Mouse (Mus musculus) stomach, postnatal 0 days (tissue): ENCODE data around the gene Rnh1. TPM values are rescaled to one million over a fixed set of nuclear protein-coding genes. Genes with fewer than 3 reads are reported as not detected.

Experiments
- ATAC-seq: fragments of 200-750 bp; cut with Nextera tagmentation; 2 replicates; pipeline ENCODE4 v1.8.0; 2017; ENCODE audit not compliant: low FRiP score, low TSS enrichment
- DNase-seq: peaks from one replicate; pipeline ENCODE4 v3.0.0-alpha.2; 2016; ENCODE audit warnings: low spot score
- H3K27ac ChIP-seq: fragments of 300-500 bp; sonication (generic); replicated peaks from 2 replicates; pipeline ENCODE4 v1.5.1; 2014; ENCODE audit warnings: mild to moderate bottlenecking, control low read depth
- H3K27me3 ChIP-seq: fragments of 300-500 bp; sonication (generic); 2 replicates; pipeline ENCODE4 v1.6.1; 2014; ENCODE audit warnings: low read length; ENCODE audit not compliant: control insufficient read depth, insufficient read depth
- H3K36me3 ChIP-seq: fragments of 300-500 bp; sonication (generic); 2 replicates; pipeline ENCODE4 v1.6.1; 2014; ENCODE audit warnings: low read length, mixed read lengths; ENCODE audit not compliant: control insufficient read depth, insufficient read depth
- H3K4me1 ChIP-seq: fragments of 300-500 bp; sonication (generic); replicated peaks from 2 replicates; pipeline ENCODE4 v1.6.1; 2014; ENCODE audit warnings: antibody characterized with exemption; ENCODE audit not compliant: control insufficient read depth, insufficient read depth
- H3K4me2 ChIP-seq: fragments of 300-500 bp; sonication (generic); replicated peaks from 2 replicates; pipeline ENCODE4 v1.6.1; 2014; ENCODE audit warnings: low read depth, mild to moderate bottlenecking, control low read depth, moderate library complexity
- H3K4me3 ChIP-seq: fragments of 300-500 bp; sonication (generic); 2 replicates; pipeline ENCODE4 v1.5.1; 2014; ENCODE audit warnings: low read depth, low read length, control low read depth
- H3K9ac ChIP-seq: fragments of 300-500 bp; sonication (generic); 2 replicates; pipeline ENCODE4 v1.6.1; 2014; ENCODE audit warnings: mild to moderate bottlenecking, low read length, control low read depth, mixed read lengths
- H3K9me3 ChIP-seq: fragments of 300-500 bp; sonication (generic); 2 replicates; pipeline ENCODE4 v1.6.1; 2016; ENCODE audit warnings: low read length; ENCODE audit not compliant: control insufficient read depth
- CTCF ChIP-seq: IDR thresholded peaks from 2 replicates; pipeline ENCODE4 v1.5.1; 2016; ENCODE audit warnings: antibody characterized with exemption, low read depth, mild to moderate bottlenecking, moderate library complexity
- EP300 ChIP-seq: optimal IDR thresholded peaks from 2 replicates; pipeline ENCODE3; 2016; ENCODE audit warnings: antibody characterized with exemption
- WGBS: fragments of 180-500 bp; shearing (Covaris S2); extraction: QIAGEN DNeasy Blood & Tissue Kit; methylation state at CpG from one replicate; pipeline ENCODE4 v1.1.7; 2014; 5-methylcytosine and 5-hydroxymethylcytosine counted together
- microRNA counts: library from miRNA; unstranded; fragments of <30 nt; microRNA quantifications from one replicate; lab custom pipeline; 2015
- microRNA-seq: library from miRNA; unstranded; fragments of <30 nt; microRNA quantifications from one replicate; pipeline ENCODE4, GENCODE M21; 2016
- polyA plus RNA-seq: library from polyadenylated mRNA; unstranded; fragments of >200 nt; fragmentation: Nextera tagmentation; extraction: Ambion mirVana; gene quantifications from 2 replicates; pipeline ENCODE4 v1.2.1, GENCODE M21; 2015

The Rnh1 gene
- polyA plus RNA-seq, 1 experiment from 2014 or later = 216 TPM

DNA sequence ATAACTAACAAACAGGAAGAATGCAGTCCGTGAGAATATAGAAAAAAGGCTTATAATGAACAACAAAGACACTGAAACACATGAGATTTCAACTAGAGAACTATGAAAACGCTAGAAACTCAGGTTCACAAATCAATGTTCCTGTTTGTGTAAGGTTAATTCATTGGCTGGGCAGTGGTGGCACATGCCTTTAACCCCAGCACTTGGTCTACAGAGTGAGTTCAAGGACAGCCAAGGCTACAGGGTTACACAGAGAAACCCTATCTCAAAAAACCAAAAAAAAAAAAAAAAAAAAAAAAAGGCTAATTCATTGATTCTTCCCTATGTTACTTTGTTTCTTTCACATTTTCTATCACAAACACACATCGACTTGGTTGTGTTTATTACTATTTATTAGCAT lies 52.1 kb downstream of the Rnh1 start:
- H3K27ac ChIP-seq = no peak overlapping the region
- H3K36me3 ChIP-seq = no peaks in the 10 kb centered on the region
- H3K9me3 ChIP-seq = no peaks in the 10 kb centered on the region
- H3K4me3 ChIP-seq = no peak overlapping the region
- H3K27me3 ChIP-seq = no peaks in the 10 kb centered on the region
- H3K4me1 ChIP-seq = peaks cover 3% of the 10 kb centered on the region
- H3K9ac ChIP-seq = no peak overlapping the region
- no peak overlapping the region for H3K4me2 ChIP-seq
- WGBS = 75% methylated on average over 3 of the region's 3 CpGs
- ATAC-seq (no peak), DNase-seq (no peak)
- no peak for TF ChIP-seq EP300
- no peak for TF ChIP-seq CTCF

DNA sequence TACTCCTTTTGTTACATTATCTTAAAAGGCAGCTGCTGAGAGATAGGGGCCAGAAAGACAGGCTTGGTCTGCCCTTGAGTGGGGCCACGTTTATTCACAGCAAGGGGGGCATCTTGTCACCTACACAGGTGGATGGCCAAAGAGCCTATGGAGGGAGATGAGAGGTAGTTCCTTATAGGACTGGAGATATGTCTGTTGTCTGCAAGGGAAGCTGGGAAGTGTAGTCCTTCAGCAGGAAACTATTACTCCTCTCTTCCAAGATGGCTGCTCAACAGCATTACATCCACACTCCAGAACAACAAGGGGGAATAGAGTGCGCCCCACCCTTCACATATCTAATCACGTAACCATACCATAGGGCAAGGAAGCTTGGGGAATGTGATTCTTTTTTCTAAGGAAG lies 53.2 kb downstream of the Rnh1 start:
- Histone ChIP-seq H3K4me2 (no peak overlapping the region), H3K27ac (no peak overlapping the region), H3K4me3 (no peak overlapping the region), H3K9me3 (no peaks in the 10 kb centered on the region), H3K9ac (no peak overlapping the region), H3K36me3 (no peaks in the 10 kb centered on the region), H3K4me1 (peaks cover 3% of the 10 kb centered on the region), H3K27me3 (no peaks in the 10 kb centered on the region)
- ATAC-seq (no peak), DNase-seq (no peak)
- TF ChIP-seq CTCF (no peak), EP300 (no peak)
- WGBS = 64% methylated on average over 3 of the region's 3 CpGs

DNA sequence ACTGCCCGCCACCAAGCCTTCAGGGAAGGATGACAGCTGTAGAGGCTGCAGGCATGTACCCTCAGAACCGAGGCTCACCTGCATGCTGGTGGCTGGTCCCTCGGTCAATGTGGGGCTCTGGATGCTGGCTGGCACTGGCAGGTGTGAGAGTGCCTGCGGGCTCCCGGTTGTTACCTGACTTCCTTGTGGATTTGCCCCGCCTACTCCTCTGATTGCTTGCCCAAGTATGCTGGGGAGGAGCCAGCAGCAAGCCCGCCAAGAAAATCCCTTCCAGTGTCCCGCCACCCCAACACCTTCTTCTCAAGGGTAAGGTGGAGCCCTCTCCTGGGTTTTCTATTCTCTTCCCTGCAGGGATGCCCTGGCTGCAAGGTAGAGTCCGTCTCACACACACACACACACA lies 55.0 kb downstream of the Rnh1 start, which contains the start of gene Ano9:
Gene Ano9, minus strand, starts transcription at position 171 of the 400 bp plus-strand sequence.
- WGBS = 8% methylated on average over 9 of the region's 9 CpGs
- no peak for TF ChIP-seq EP300
- no peaks in the 10 kb centered on the region for H3K27me3 ChIP-seq
- peak within 1 kb of the TSS; percentile 23; the same call in 1 of the 2 replicates for H3K4me3 ChIP-seq
- H3K4me2 ChIP-seq = peak within 1 kb of the TSS; percentile 53
- peak within 1 kb of the TSS; percentile 69 for H3K27ac ChIP-seq
- DNase-seq (peak; percentile 80), ATAC-seq (peak; percentile 61)
- H3K9ac ChIP-seq = 0 out of 2 replicates have a peak within 1 kb of the TSS, but pooled peaks have one; percentile 31
- H3K9me3 ChIP-seq = no peaks in the 10 kb centered on the region
- no peaks in the 10 kb centered on the region for H3K36me3 ChIP-seq
- peaks cover 3% of the 10 kb centered on the region for H3K4me1 ChIP-seq

DNA sequence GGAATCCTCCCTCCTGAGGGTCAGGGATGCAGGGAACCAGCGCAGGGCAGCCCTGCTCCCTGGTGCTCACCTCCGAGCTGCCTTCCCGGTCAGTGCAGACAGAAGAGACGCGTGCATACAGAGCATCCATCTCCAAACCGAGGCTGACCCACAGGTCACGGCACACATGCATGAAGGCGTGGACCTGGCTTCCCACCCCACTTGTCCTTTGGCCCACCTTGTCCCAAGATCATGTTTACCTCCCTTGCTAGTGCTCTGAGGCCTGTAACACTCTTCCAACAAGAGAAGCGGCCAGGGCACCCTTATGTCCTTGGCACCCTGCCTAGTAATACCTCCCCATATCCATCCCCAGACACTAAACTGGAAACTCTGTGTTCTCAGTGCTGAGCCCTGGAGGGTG lies 56.8 kb downstream of the Rnh1 start:
- ATAC-seq (no peak), DNase-seq (no peak)
- Histone ChIP-seq H3K27ac (no peak overlapping the region), H3K27me3 (no peaks in the 10 kb centered on the region), H3K4me2 (no peak overlapping the region), H3K4me1 (no peaks in the 10 kb centered on the region), H3K9ac (no peak overlapping the region), H3K36me3 (no peaks in the 10 kb centered on the region), H3K9me3 (no peaks in the 10 kb centered on the region), H3K4me3 (no peak overlapping the region)
- TF ChIP-seq CTCF = no peak
- TF ChIP-seq EP300 = no peak
- WGBS = 79% methylated on average over 9 of the region's 9 CpGs

MicroRNAs encoded within 50 kb of the gene (microRNA counts, 519-probe panel; counts per million panel counts)
- 5,661 counts per million, percentile 67 among the panel's probes with 10 or more counts for microRNA mmu-miR-210 (lab: Ali Mortazavi, UCI)

Small RNA genes within 50 kb of the gene (microRNA-seq; reads per million reads assigned to microRNA genes)
- 1,168 reads per million, percentile 74 among the genes with 10 or more reads in this experiment for gene Mir210

Other genes with a start within 250 kb of the Rnh1 start
- 10.1 and 12.3 TPM in 2 replicates for gene Pgghg, start 231.5 kb downstream of the Rnh1 start, polyA plus RNA-seq
- 0.58 and 0.82 TPM in 2 replicates for gene Ifitm5, start 222.6 kb downstream of the Rnh1 start, polyA plus RNA-seq
- 0.32 and 0.71 TPM in 2 replicates for gene Gm45717, start 216.9 kb downstream of the Rnh1 start, polyA plus RNA-seq
- 932 and 1,048 TPM in 2 replicates for gene Ifitm2, start 216.9 kb downstream of the Rnh1 start, polyA plus RNA-seq
- gene Ifitm1, start 205.6 kb downstream of the Rnh1 start, polyA plus RNA-seq = 162 and 173 TPM in 2 replicates
- 350 and 450 TPM in 2 replicates for gene Ifitm3, start 162.1 kb downstream of the Rnh1 start, polyA plus RNA-seq
- 0.40 and 0.63 TPM in 2 replicates for gene Ifitm6, start 154.9 kb downstream of the Rnh1 start, polyA plus RNA-seq
- not detected in 2 replicates for gene Gm17387, start 143.7 kb downstream of the Rnh1 start, polyA plus RNA-seq
- gene B4galnt4, start 111.8 kb downstream of the Rnh1 start, polyA plus RNA-seq = 1.2 and 1.5 TPM in 2 replicates
- 97.9 and 105 TPM in 2 replicates for gene Pkp3, start 94.6 kb downstream of the Rnh1 start, polyA plus RNA-seq
- gene Sigirr, start 72.3 kb downstream of the Rnh1 start, polyA plus RNA-seq = 12.6 and 14.0 TPM in 2 replicates
- 17.9 and 20.4 TPM in 2 replicates for gene Ano9, start 55.1 kb downstream of the Rnh1 start, polyA plus RNA-seq
- 21.6 and 22.9 TPM in 2 replicates for gene Ptdss2, start 50.5 kb downstream of the Rnh1 start, polyA plus RNA-seq
- gene Hras, start 21.1 kb upstream of the Rnh1 start, polyA plus RNA-seq = 118 and 125 TPM in 2 replicates
- gene Lrrc56, start 21.3 kb upstream of the Rnh1 start, polyA plus RNA-seq = 2.8 and 3.5 TPM in 2 replicates
- 2.7 and 3.6 TPM in 2 replicates for gene Lmntd2, start 41.2 kb upstream of the Rnh1 start, polyA plus RNA-seq
- 84.2 and 105 TPM in 2 replicates for gene Rassf7, start 43.0 kb upstream of the Rnh1 start, polyA plus RNA-seq
- 19.1 and 19.9 TPM in 2 replicates for gene Phrf1, start 55.9 kb upstream of the Rnh1 start, polyA plus RNA-seq
- gene Irf7, start 93.6 kb upstream of the Rnh1 start, polyA plus RNA-seq = 11.3 and 12.2 TPM in 2 replicates
- 1.2 and 2.0 TPM in 2 replicates for gene Cdhr5, start 103.9 kb upstream of the Rnh1 start, polyA plus RNA-seq
- gene Sct, start 106.3 kb upstream of the Rnh1 start, polyA plus RNA-seq = 2.2 and 2.4 TPM in 2 replicates
- gene Drd4, start 119.1 kb upstream of the Rnh1 start, polyA plus RNA-seq = 0.06 and 0.16 TPM in 2 replicates
- gene Deaf1, start 154.8 kb upstream of the Rnh1 start, polyA plus RNA-seq = 37.6 and 40.1 TPM in 2 replicates
- 18.6 and 19.7 TPM in 2 replicates for gene Tmem80, start 154.9 kb upstream of the Rnh1 start, polyA plus RNA-seq
- 86.1 and 96.5 TPM in 2 replicates for gene Eps8l2, start 166.0 kb upstream of the Rnh1 start, polyA plus RNA-seq
- 459 and 468 TPM in 2 replicates for gene Taldo1, start 219.3 kb upstream of the Rnh1 start, polyA plus RNA-seq
- gene Gatd1, start 241.3 kb upstream of the Rnh1 start, polyA plus RNA-seq = 30.8 and 33.8 TPM in 2 replicates